Mouse (Mus musculus) heart, adult 18-20 months (tissue): Measurements from ENCODE around the gene B230118H07Rik. TPM values are rescaled to one million over a fixed set of nuclear protein-coding genes. Genes with fewer than 3 reads are reported as not detected.
A peak's percentile ranks its signal among the peaks of the same experiment; 100 is the strongest.

Source experiments
- DNase-seq, 2 experiments: peaks; one replicate each; pipeline ENCODE4 v3.0.0; 2021 to 2022; ENCODE audit warnings: mixed read lengths in 1 of 2
- long read RNA-seq, 2 experiments: library from polyadenylated mRNA; stranded (forward); transcript quantifications; one replicate each; pipeline ENCODE4 v2.0.0; 2021
- total RNA-seq, 2 experiments: library from RNA; stranded (reverse); gene quantifications; 2 replicates each; pipeline ENCODE4 v1.2.3; 2021

Gene B230118H07Rik
- 100 to 1,000 TPM in 1 of 2 experiments, 10 to 100 TPM in 1; 99.7 to 110 TPM for total RNA-seq
- long read RNA-seq, experiment 1, transcript B230118H07Rik-203 (7 exons, 2,273 nt), result major isoform, 84 of 117 reads
- long read RNA-seq, experiment 1, partial matches to known transcripts, result 27 of 117 reads
- long read RNA-seq, experiment 1, other reads (novel, unspliced or antisense), result 6 of 117 reads
- long read RNA-seq, experiment 2, transcript B230118H07Rik-203 (7 exons, 2,273 nt), result major isoform, 67 of 96 reads
- long read RNA-seq, experiment 2, partial matches to known transcripts, result 20 of 96 reads
- long read RNA-seq, experiment 2, other reads (novel, unspliced or antisense), result 9 of 96 reads

DNA sequence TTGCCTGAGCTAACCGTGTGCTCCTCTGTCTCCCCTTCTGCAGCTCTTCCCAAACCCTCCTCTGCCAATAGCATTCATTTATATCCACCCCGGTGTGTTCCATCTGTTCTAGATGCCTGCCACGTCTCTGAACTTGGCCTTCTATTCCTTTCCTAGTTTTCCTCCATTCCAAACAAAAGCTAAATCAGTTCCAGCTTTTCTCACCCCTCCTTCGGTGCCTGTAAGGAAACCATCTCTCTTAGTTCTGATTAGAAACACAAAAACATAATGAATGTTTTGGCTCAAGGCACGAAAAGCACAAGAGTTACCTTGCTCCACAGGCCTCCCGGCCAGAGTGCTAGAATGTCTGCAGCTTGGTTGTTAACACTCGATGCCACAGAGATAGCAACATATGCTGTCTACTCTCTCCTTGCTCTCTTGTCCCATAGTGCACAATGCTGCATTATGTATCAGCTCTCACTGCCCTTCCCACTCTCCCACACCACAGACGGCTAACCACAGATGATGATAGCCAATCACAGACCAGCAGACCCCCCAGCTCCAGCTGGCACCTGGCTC, at the start of gene B230118H07Rik, which contains the start of gene Rag1:
Gene B230118H07Rik (minus strand): TSS at position 419 of the 558 bp plus-strand sequence.
Gene Rag1 (minus strand): TSS at position 388 of the 558 bp plus-strand sequence.
- DNase-seq, result no peak

DNA sequence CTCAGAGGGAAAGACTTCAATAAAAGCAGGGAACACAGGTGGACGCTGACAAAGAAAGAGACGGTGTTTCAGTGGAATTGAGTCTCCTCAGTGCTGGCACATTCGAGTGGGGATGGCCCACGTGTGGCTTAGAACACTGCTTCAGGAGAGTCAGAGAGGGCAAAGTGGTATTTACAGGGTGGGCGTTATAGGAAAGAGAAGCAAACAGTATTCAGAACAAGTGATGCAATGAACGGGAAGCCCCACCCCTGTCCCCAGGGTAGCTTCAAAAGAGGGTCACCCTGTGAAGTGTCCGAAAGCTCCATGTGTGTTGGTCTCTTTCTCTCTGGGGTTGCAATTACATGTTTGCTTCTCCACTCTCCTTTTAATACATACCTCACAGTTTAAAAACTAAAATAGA, 46.3 kb upstream of the B230118H07Rik start:
- DNase-seq, result no peak

DNA sequence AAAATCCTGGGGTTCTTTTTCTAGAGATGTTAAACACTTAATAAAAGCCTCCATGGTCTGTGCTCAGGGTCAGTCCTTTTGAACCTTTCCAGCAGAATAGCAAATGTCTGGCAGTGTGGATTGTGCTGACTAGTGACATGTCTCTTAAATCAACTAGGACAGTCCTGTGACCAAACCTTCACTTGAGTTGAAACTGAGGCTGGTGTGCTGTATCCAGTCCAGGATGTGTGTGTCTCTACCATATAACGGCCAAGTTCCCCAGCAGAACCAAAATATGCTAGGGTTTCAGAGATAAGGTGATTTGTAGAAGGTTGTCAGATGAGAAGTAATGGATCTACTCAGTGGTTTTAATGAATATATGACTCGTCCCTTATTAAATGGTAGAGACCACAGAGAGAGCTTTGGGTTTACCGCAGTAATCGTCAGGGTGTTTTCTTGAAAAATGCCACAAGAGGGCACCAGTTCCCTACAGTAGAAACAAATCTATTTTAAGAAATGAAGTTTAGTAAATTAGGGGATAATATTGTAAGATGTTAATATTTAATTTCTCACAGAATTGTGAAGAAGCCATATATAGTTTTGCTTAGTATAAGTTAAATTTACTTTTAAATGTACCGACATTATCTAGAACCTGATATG, 44.4 kb upstream of the B230118H07Rik start:
- peak in 1 of 2 experiments; percentile 49 for DNase-seq

DNA sequence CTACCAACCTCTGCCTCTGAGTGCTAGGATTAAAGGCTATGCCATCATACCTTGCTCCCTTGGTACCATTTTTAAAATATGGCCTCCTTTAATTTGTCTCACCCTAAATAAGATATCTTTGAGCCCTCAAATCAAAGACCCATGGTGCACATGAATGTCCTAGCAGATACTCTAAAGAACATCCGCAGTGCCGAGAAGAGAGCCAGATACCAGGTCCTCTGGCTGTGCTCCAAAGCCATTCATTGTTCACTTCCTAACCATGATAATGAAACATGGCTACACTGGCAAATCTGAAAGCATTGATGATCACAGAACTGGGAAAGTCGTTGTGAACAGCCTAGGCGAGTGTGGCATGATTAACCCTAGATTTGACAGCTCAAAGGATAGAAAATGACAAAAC, 43.7 kb upstream of the B230118H07Rik start:
- DNase-seq, result no peak

DNA sequence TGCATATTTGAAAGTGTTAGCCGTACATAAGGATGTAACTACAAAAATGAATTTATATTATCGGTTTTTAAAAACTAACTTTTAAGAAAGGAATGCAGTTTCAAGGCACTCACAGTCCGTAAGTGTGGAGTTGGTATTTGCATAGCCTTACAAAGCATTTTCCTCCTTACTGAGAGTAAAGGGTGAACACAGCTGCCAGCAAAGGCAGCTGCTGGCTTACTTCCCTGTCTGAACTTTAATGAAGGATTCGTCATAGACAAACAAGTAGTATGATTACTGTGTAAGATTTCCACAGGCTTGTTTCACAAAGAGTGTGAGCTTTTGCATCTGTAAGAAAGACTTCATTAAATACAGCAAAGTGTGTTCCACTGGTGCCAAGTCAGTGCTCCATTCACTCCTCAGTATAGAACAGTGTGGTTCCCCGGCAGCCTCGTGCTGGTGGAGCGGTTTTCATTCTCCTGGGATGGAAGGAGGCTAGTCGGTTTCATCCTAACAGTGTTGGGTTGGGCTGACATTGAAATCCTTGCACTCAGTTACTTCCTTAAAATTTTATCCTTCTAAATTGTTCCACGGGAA, 41.0 kb upstream of the B230118H07Rik start:
- DNase-seq, result no peak

DNA sequence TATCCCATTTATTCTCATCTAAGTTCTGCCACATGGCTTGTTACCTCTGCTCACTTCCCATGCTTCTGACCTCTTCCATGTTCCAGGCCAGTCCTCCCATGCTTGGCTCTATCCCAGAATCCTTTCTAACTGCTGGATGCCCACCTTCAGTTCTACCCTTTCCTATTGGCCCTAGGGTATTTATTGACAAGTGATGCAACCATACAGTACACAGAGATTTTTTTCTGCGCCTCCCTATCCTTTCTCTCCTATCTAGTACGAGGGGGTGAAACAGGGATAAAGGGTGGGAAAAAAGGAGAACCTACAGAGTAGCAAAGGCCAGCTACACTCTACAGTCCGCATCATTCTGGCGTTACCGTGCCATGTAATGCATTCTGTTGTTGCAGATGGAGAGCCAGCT, 38.7 kb upstream of the B230118H07Rik start:
- no peak for DNase-seq

DNA sequence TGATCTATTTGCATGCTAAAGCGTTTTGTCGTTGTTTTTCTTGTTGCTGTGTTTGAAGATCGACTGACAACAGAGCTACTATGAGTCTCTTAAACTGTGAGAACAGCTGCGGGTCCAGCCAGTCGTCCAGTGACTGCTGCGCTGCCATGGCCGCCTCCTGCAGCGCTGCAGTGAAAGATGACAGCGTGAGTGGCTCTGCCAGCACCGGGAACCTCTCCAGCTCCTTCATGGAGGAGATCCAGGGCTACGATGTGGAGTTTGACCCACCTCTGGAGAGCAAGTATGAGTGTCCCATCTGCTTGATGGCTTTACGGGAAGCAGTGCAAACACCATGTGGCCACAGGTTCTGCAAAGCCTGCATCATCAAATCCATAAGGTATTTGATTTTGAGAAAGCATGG, 35.1 kb upstream of the B230118H07Rik start:
- peak; percentile 45 to 62 for DNase-seq

DNA sequence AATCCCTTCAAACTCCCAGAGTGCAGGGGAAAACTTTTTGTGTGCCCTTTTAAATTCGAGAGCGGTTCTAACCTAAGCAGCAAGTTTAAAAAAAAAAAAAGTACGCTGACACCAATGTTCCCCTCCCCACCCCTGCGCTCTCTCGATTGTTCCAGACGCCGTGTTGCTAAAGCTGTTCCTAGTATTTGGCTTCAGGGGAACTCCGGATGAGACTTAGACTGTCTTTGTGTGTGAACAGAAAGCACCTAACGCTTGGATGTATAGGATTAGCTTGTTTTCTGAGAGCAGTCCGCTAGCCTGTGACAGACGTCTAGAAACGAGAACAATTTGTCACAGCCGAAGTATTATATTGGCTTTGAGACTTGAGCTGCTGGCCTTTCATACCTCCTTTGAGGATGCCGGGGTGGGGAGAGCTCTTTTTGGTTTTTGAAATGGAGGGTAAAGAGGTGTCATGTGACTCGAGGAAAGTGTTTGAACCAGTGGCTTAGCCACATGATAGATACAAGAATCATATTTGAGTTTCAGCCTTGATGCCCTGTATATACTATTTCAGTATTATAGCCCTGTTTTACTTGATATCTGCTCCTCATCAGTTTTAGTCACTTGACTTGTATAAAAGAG, 29.9 kb upstream of the B230118H07Rik start:
- DNase-seq, result peak in 1 of 2 experiments; percentile 34

DNA sequence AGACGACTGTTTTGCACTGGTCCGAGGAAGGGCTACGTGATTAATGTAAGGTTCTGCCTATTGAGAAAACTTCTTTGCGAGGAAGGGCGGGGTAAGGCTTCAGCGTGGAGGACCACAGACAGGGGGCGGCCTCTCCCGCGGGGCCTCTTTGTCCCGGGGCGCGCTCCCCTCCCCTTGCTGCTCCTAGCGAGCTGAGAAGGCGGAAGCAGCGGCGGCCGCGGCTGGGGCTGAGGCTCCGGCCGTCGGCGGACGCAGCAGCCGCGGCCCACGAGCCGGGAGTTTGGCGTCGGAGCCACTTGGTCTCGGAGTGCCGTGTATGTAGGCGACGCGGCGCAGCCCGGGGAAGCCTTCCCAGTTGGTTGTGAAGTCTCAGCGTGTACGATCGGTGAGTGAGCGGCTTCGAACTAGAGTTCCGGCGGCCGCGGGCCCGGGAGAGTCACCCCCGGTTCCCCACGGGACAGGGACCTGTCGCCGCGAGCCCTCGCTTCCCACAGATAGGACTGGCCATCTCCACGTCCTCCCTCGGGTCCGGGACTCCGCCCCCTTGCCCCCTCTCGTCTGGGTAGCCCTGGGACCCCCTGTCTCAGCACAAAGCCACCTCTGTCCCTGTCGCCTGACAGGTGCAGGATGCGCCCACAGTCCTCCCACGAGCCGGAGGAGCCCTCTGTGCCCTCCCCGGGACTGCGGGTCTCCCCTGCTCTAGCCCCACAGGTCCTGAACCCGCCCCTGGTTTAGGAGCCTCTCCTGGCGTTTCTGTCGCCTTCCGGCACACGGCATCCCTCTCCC, 29.1 kb upstream of the B230118H07Rik start, which contains the start of gene Traf6:
Gene Traf6 (plus strand): TSS at position 194 of the 786 bp plus-strand sequence.
- DNase-seq, result peak; percentile 91 to 93

DNA sequence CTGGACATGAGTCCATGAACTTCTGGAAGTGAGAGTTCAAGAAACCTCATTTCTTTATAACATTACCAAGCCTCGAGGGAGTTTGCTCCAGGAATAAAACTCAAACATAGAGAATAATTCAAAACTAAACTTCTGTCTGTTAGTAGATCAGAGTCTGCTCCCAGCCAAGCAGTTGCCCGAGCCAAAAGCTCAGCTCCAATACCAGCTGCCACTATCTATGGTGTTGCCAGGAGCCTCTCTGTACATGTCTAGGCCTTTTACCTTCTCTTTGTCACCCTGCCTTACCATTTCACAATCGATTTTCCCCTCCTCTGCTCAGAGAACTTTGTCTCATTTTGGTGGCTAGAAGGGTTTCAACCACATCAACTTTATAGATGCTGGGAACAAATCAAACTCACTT, 24.2 kb upstream of the B230118H07Rik start:
- no peak for DNase-seq

DNA sequence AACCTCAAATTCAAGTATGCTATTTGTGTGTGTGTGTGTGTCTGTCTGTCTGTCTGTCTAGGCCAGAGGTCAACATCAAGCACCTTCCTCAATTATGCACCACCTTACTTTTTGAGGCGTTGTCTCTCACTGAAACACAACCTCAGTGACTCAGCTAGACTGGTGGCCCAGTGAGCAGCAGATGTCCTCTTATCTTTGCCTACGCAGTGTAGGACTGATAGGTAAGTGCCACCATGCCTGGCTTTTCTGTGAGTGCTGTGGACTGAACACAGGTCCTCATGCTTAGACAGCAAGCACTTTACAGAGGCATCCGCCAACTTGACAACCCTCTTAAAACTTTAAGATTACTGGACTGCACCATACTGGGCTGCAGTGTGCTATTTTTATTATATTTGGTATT, 19.4 kb upstream of the B230118H07Rik start:
- no peak for DNase-seq

DNA sequence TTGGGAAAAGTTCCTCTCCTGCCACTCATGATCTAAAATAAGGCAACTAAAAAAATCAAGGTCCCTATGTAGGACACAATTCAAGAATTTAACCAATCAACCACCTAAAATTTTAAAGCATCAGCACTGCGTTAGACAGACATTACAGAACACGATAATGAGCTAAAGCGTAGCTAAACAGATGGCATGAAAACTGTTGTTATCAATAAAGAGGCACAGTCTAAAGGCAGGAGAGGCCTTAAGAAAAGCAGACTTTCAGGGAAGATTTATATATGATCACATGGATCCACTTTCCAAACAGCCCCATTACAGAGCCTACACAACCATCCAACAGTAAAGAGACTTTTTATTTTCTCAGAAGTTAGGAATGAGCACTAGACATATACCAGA, 16.4 kb upstream of the B230118H07Rik start:
- no peak for DNase-seq

DNA sequence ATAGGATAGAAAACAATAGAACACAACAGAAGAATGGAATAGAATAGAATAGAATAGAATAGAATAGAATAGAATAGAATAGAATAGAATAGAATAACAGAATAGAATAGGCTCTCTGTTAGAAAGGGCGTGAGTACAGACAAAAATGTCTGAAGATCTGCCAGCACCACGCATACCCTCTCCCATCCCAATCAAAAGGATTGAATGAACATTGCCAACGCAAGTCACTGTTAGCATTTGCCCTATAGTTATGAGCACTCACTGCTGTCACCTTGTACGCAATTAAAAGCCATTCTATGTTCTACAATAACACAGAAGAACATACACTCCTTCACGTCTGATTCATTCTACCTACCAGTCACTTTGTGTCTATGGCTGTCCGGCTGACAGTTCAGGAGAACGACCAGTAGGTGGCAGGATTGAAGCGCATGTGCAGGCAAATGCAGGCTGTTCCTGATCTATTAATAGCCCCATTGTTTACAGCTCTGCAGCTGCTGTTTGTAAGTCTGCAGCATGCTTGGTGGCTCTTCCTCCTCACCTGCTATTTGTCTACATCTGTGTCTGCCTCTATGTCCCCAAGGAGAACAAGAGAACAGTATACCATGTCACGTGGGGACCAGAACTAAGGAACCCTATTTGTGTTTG, 15.8 kb upstream of the B230118H07Rik start:
- peak; percentile 76 to 84 for DNase-seq

DNA sequence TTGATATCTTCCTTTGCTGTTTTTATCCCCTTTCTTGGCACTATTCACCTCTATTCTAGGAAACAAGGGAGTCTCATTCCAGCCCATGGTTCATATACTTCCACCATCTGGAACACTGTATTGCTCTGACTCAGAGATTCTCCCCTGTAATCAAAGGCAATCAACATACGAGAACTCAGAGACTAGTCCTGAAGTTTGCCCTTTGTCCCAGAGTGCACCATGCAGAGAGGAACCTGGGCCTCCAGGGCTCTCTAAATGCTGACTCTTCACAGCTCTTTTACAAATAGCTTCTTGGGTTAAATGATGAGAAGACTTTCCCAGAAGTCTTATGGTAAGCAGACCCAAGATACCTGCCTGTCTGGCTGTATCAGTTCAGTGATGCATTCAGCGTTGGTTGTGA, 11.2 kb upstream of the B230118H07Rik start:
- DNase-seq, result no peak

DNA sequence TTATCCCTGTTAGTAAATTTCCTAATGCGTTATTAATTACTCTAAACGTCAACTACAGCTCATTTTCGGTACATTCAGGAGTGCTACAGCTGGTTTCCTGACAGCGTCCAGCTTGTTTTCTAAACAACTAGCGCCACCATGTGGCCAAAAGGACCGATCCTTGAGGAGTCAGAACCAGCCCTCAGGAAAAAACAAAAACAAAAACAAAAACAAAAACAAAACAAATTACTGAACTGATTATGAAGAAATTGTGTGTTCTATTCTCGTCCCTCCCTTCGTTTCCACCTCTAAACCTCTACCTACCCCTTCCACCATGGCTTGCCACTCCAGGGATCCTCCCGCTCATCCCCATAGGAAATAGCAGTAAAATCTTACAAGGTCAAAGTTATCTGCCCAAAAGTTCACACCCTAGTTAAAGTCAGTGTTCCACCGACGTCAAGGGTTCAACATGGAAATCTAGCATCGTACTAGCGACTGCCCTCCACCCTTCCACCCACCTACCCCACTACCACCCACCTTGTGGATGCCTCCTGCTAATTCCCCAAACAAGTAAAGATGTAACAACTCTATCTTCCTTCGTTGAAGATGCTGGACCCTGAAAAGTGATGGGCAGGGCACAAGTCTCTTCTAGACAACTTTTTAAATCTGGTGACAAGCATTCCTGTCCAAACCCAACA, 3.7 kb upstream of the B230118H07Rik start:
- peak; percentile 53 to 90 for DNase-seq

DNA sequence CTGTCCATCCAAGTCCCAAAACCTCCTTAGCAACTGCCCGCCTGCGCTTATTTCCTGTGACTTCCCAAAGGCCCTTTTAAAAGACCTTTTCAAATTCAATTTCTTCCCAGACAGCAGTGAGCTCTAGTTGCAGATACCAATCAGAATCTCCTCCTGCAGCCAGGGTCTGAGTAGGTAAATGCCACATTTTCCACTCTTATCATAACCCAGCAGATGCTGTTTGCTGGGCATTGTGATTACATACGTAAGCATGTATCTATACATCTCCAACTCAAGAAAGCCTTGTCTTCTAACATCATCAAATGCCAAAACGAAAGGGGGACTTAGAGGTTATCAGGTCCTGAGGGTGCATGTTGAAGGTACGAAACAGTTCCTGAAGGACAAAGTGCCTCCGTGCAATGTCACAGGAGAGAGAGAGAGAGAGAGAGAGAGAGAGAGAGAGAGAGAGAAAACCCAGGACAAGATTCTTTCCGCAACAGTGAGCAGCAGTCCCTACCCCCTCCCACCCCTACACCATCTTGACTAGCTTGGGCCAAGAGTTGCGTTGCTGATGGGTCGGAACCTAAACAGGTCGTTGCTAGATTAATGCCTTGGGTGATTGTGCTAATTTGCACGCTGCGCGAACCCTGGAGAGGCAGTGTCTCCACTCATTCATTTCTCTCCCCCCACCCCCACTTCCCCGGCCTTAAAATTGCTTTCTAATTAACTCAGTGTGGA, 3.0 kb upstream of the B230118H07Rik start:
- DNase-seq, result peak in 1 of 2 experiments; percentile 7

DNA sequence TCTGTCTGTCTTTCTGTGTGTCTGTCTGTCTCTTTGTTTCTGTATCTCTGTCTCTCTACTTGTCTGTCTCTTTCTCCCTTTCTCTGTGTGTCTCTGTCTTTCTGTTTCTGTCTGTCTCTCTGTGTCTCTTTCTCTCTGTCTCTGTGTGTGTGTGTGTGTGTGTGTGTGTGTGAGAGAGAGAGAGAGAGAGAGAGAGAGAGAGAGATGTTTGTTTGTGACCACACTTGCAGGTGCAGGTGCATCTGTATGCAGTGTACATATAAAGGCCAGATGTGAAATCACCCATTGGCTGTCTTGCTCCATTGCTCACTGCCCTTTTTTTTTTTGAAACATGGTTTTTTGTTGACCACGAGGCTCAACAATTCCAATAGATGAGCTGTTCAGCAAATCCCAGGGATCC, 1.1 kb upstream of the B230118H07Rik start:
- no peak for DNase-seq

DNA sequence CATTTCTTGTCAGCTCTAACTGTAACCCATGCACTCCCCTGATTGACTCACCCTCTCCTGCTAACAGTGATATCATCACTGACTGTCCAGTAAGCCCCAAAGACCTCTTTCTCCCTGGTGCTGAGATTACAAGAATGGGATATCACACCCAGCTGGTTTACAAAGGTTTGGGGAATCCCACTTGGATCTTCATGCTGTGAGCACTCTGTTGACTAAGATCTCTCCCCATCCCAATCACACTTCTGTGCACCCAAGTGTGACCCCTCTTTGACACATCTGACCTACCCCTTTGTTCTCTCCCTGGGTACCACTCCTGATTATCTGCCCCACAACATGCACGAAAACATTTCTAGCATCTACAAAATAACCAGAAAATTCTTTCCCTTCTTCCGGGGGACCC, 971 bp downstream of the B230118H07Rik start:
- no peak for DNase-seq

DNA sequence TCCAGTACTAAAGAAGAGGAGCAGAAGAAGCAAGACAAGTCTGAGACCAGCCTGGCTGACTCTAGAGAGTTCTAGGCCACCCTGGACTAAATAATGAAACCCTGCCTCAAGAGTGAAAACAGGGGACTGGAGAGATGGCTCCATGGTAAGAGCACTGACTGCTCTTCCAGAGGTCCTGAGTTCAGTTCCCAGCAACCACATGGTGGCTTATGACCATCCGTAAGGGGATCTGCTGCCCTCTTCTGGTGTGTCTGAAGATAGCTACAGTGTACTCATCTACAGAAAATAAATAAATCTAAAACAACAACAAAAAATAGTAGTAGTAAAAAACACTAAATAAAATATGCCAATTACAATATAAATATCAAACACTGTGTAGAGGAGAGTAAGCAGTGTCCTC, 3.5 kb downstream of the B230118H07Rik start:
- no peak for DNase-seq

DNA sequence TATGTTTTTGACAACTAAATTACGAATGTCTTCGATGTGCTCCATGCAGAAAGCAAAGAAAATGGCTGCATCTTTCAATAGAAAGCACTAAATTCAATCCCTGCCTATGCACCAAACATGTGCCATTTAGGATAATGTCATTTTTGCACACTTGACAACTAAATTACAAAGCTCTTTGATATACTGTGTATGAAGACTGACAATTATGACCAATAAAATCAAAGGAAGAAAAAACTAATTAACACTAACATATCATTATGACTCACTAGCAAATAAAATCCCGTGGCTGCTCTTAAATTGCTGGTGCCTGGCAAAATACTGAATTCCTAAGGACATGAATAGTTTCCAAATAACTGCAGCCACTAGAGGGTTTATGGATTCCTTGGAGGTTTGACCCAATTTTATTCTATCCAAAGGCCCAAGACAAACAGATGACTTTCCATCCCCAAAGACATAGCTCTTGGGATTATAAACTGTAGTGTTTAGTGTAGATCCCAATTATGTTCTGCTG, 9.4 kb downstream of the B230118H07Rik start:
- DNase-seq, result no peak
